Mouse (Mus musculus): Measurements from ENCODE around the gene BC049352. TPM values are rescaled to one million over a fixed set of nuclear protein-coding genes. Genes with fewer than 3 reads are reported as not detected.

BC049352 gene
- total and polyA plus RNA-seq, 3 experiments: not detected

- H3K36me3 ChIP-seq (ENCODE audit: control insufficient read depth in 1 of 2, insufficient read depth in 2 of 2, low read length in 2 of 2): no peaks in the 10 kb centered on the region
- no peaks in the 10 kb centered on the region for H3K9me3 ChIP-seq (replicated peaks; ENCODE audit: insufficient read depth, low read length)
- no peaks in the 10 kb centered on the region for H3K4me1 ChIP-seq (ENCODE audit: control insufficient read depth in 1 of 2, insufficient read depth in 2 of 2, low read length in 2 of 2)
- H3K4me3 ChIP-seq (ENCODE audit: control insufficient read depth in 1 of 2, insufficient read depth in 1 of 2, low read depth in 2 of 2, low read length in 2 of 2): no peak overlapping the region
- no peak for DNase-seq (ENCODE audit: low read depth, low spot score)
- no peak for TF ChIP-seq TCF12 (IDR thresholded peaks at IDR 0.05; ENCODE audit: low read depth, low read length)
- TF ChIP-seq RAD21 (IDR thresholded peaks at IDR 0.05; ENCODE audit: low read depth, low read length): no peak
- no peak for TF ChIP-seq POLR2A (IDR thresholded peaks at IDR 0.05; ENCODE audit: control insufficient read depth in 1 of 2, insufficient read depth in 1 of 2, low read depth in 1 of 2, low read length in 2 of 2, poor library complexity in 1 of 2)
- TF ChIP-seq ETS1 (IDR thresholded peaks at IDR 0.05; ENCODE audit: low read depth, low read length): no peak
- no peak for TF ChIP-seq ZMIZ1 (IDR thresholded peaks at IDR 0.05; ENCODE audit: low read depth, low read length)
- H3K27ac ChIP-seq (ENCODE audit: control insufficient read depth, low read depth, low read length): no peak overlapping the region
- peaks cover 0 to 2% of the 10 kb centered on the region in 2 experiments; a peak in 2 of 4 replicates for H3K27me3 ChIP-seq (ENCODE audit: control insufficient read depth in 1 of 2, insufficient read depth in 2 of 2, low read length in 2 of 2)
- no peaks in the 10 kb centered on the region for H3K79me2 ChIP-seq (ENCODE audit: control insufficient read depth, insufficient read depth, low read length, poor library complexity)
- H3K9ac ChIP-seq (ENCODE audit: control insufficient read depth, low read depth, low read length, poor library complexity, severe bottlenecking): no peak overlapping the region
Measured at GRCm38 (mm10) chr9:45139082-45139481, 42.7 kb upstream of the BC049352 start.

- Histone ChIP-seq H3K9me3 (replicated peaks; ENCODE audit: insufficient read depth, low read length) (no peaks in the 10 kb centered on the region), H3K9ac (ENCODE audit: control insufficient read depth, low read depth, low read length, poor library complexity, severe bottlenecking) (no peak overlapping the region), H3K79me2 (ENCODE audit: control insufficient read depth, insufficient read depth, low read length, poor library complexity) (no peaks in the 10 kb centered on the region), H3K27ac (ENCODE audit: control insufficient read depth, low read depth, low read length) (no peak overlapping the region), H3K36me3 (ENCODE audit: control insufficient read depth in 1 of 2, insufficient read depth in 2 of 2, low read length in 2 of 2) (no peaks in the 10 kb centered on the region), H3K27me3 (ENCODE audit: control insufficient read depth in 1 of 2, insufficient read depth in 2 of 2, low read length in 2 of 2) (peaks cover 0 to 2% of the 10 kb centered on the region in 2 experiments; a peak in 2 of 4 replicates), H3K4me3 (ENCODE audit: control insufficient read depth in 1 of 2, insufficient read depth in 1 of 2, low read depth in 2 of 2, low read length in 2 of 2) (no peak overlapping the region), H3K4me1 (ENCODE audit: control insufficient read depth in 1 of 2, insufficient read depth in 2 of 2, low read length in 2 of 2) (no peaks in the 10 kb centered on the region)
- no peak for DNase-seq (ENCODE audit: low read depth, low spot score)
- no peak for TF ChIP-seq RCOR1 (IDR thresholded peaks at IDR 0.05; ENCODE audit: low read depth, low read length)
- TF ChIP-seq TAL1 (IDR thresholded peaks at IDR 0.05; ENCODE audit: low read length): no peak
- no peak for TF ChIP-seq NELFE (IDR thresholded peaks at IDR 0.05; ENCODE audit: low read depth, low read length)
- TF ChIP-seq RAD21 (IDR thresholded peaks at IDR 0.05; ENCODE audit: low read depth, low read length): no peak
- no peak for TF ChIP-seq USF2 (IDR thresholded peaks at IDR 0.05; ENCODE audit: borderline replicate concordance in 1 of 2, insufficient read depth in 1 of 2, low read depth in 1 of 2, low read length in 2 of 2)
- no peak for TF ChIP-seq CHD1 (IDR thresholded peaks at IDR 0.05; ENCODE audit: low read depth, low read length)
- TF ChIP-seq MAZ (IDR thresholded peaks at IDR 0.05; ENCODE audit: low read depth, low read length): no peak
- TF ChIP-seq ZNF384 (IDR thresholded peaks at IDR 0.05; ENCODE audit: low read depth, low read length): no peak
- no peak for TF ChIP-seq POLR2A (IDR thresholded peaks at IDR 0.05; ENCODE audit: control insufficient read depth in 1 of 2, insufficient read depth in 1 of 2, low read depth in 1 of 2, low read length in 2 of 2, poor library complexity in 1 of 2)
- no peak for TF ChIP-seq JUND (IDR thresholded peaks at IDR 0.05; ENCODE audit: low read depth, low read length)
- TF ChIP-seq ZC3H11A (IDR thresholded peaks at IDR 0.05; ENCODE audit: low read depth, low read length): no peak
- no peak for TF ChIP-seq SIN3A (IDR thresholded peaks at IDR 0.05; ENCODE audit: low read length)
- no peak for TF ChIP-seq UBTF (IDR thresholded peaks at IDR 0.05; ENCODE audit: borderline replicate concordance, insufficient read depth, low read depth, low read length)
- no peak for TF ChIP-seq MXI1 (IDR thresholded peaks at IDR 0.05; ENCODE audit: low read depth, low read length)
- TF ChIP-seq ELF1 (IDR thresholded peaks at IDR 0.05; ENCODE audit: low read depth, low read length): no peak
- no peak for TF ChIP-seq MAX (IDR thresholded peaks at IDR 0.05; ENCODE audit: low read length)
- TF ChIP-seq ETS1 (IDR thresholded peaks at IDR 0.05; ENCODE audit: low read depth, low read length): no peak
- no peak for TF ChIP-seq GABPA (IDR thresholded peaks at IDR 0.05; ENCODE audit: low read depth, low read length)
Measured at GRCm38 (mm10) chr9:45140945-45141344, 40.9 kb upstream of the BC049352 start.
